Mouse (Mus musculus) forebrain, postnatal 0 days (tissue): ENCODE data around the gene Ubqlnl. TPM values are rescaled to one million over a fixed set of nuclear protein-coding genes. Genes with fewer than 3 reads are reported as not detected.
A peak's percentile ranks its signal among the peaks of the same experiment; 100 is the strongest.

Experiments
- ATAC-seq: fragments of 200-750 bp; cut with Nextera tagmentation; 2 replicates; pipeline ENCODE4 v1.8.0; 2017; ENCODE audit warnings: mild to moderate bottlenecking, moderate library complexity
- DNase-seq: peaks from one replicate; pipeline ENCODE4 v3.0.0-alpha.2; 2015
- H3K27ac ChIP-seq: fragments of 300-500 bp; sonication (generic); 2 replicates; pipeline ENCODE4 v1.5.1; 2014; ENCODE audit warnings: low read depth, mild to moderate bottlenecking, antibody characterized with exemption, low read length, moderate library complexity, mixed read lengths
- H3K27me3 ChIP-seq: fragments of 300-500 bp; sonication (generic); 2 replicates; pipeline ENCODE4 v1.6.1; 2014; ENCODE audit warnings: mild to moderate bottlenecking, low read length, mixed read lengths; ENCODE audit not compliant: insufficient read depth
- H3K36me3 ChIP-seq: fragments of 300-500 bp; sonication (generic); 2 replicates; pipeline ENCODE4 v1.6.1; 2014; ENCODE audit warnings: mild to moderate bottlenecking, moderate library complexity; ENCODE audit not compliant: insufficient read depth
- H3K4me1 ChIP-seq: fragments of 300-500 bp; sonication (generic); 2 replicates; pipeline ENCODE4 v1.6.1; 2014; ENCODE audit warnings: antibody characterized with exemption; ENCODE audit not compliant: insufficient read depth
- H3K4me2 ChIP-seq: fragments of 300-500 bp; sonication (generic); 2 replicates; pipeline ENCODE4 v1.6.1; 2014; ENCODE audit warnings: low read depth, mild to moderate bottlenecking, moderate library complexity
- H3K4me3 ChIP-seq: fragments of 300-500 bp; sonication (generic); 2 replicates; pipeline ENCODE4 v1.5.1; 2014; ENCODE audit warnings: low read depth, low read length, mixed read lengths
- H3K9ac ChIP-seq: fragments of 300-500 bp; sonication (generic); 2 replicates; pipeline ENCODE4 v1.6.1; 2014; ENCODE audit warnings: mild to moderate bottlenecking
- H3K9me3 ChIP-seq: fragments of 300-500 bp; sonication (generic); 2 replicates; pipeline ENCODE4 v1.6.1; 2016; ENCODE audit warnings: low read length
- CTCF ChIP-seq: sonication (generic); IDR thresholded peaks from 2 replicates; pipeline ENCODE4 v1.5.1; 2016; ENCODE audit warnings: antibody characterized with exemption, control low read depth, low read depth
- WGBS: fragments of 180-500 bp; shearing (Covaris S2); extraction: QIAGEN DNeasy Blood & Tissue Kit; methylation state at CpG from one replicate; pipeline ENCODE4 v1.1.7; 2014; 5-methylcytosine and 5-hydroxymethylcytosine counted together
- polyA plus RNA-seq: library from polyadenylated mRNA; unstranded; fragments of >200 nt; fragmentation: Nextera tagmentation; extraction: Ambion mirVana; gene quantifications from 2 replicates; pipeline ENCODE4 v1.2.1, GENCODE M21; 2015
- total RNA-seq: library from RNA; depleted of rRNA; stranded (reverse); fragments of >200 nt; gene quantifications from 2 replicates; pipeline ENCODE4 v1.2.3, GENCODE M21; 2014; rRNA removed

The Ubqlnl gene
- total RNA-seq, result not detected in 2 replicates
- not detected in 2 replicates for polyA plus RNA-seq

DNA sequence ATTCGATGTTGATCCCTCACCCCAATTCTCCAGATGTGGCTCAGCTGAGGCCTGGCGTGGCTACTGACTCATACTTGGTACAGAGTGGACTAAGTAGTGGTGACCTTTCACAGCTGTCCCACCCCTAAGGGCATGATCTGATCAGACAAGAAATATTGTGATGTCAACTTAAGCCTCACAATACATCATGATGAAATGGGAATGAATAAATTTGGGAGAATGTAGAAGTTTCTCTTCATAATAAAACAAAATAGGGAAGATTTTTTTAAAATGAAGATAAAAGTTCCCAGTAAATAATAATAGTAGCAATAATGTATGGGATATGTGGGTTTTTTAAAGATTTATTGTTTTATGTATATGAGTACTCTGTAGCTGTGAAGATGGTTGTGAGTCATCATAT, at the start of gene Ubqlnl:
Gene Ubqlnl, minus strand, starts transcription at position 101 of the 400 bp plus-strand sequence.
- Histone ChIP-seq H3K27me3 (no peaks in the 10 kb centered on the region), H3K9ac (no peak within 1 kb of the TSS), H3K4me3 (no peak within 1 kb of the TSS), H3K9me3 (no peaks in the 10 kb centered on the region), H3K36me3 (no peaks in the 10 kb centered on the region), H3K4me1 (no peaks in the 10 kb centered on the region), H3K27ac (no peak within 1 kb of the TSS), H3K4me2 (no peak within 1 kb of the TSS)
- ATAC-seq (no peak), DNase-seq (no peak)
- TF ChIP-seq CTCF, result no peak
- 94% methylated on average over 2 of the region's 2 CpGs for WGBS

DNA sequence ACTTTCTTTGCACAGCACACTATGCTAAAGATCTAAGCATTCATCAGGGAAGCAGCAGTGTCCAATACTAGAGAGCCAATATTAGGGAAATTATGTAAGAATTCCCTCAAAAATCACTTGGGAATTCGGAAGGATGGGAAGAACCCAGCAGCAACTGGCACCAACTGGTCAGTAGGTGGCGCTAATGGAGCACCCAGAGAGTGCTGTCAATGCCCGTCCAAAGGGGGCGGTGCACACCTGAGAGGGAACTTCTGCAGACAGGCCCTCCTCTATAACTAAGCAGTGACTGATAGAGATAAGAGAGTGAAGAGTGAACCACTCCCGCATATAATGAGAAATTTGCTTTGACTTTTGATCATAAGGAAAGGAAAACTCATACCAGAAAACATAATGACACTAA, 49.5 kb upstream of the Ubqlnl start:
- peak; percentile 75 for TF ChIP-seq CTCF
- no peaks in the 10 kb centered on the region for H3K36me3 ChIP-seq
- H3K4me2 ChIP-seq, result no peak overlapping the region
- no peaks in the 10 kb centered on the region for H3K4me1 ChIP-seq
- H3K9ac ChIP-seq, result no peak overlapping the region
- DNase-seq (peak; percentile 30), ATAC-seq (no peak)
- no peaks in the 10 kb centered on the region for H3K9me3 ChIP-seq
- WGBS, result 8% methylated on average over 5 of the region's 5 CpGs
- H3K4me3 ChIP-seq, result no peak overlapping the region
- H3K27me3 ChIP-seq, result no peaks in the 10 kb centered on the region
- H3K27ac ChIP-seq, result no peak overlapping the region

DNA sequence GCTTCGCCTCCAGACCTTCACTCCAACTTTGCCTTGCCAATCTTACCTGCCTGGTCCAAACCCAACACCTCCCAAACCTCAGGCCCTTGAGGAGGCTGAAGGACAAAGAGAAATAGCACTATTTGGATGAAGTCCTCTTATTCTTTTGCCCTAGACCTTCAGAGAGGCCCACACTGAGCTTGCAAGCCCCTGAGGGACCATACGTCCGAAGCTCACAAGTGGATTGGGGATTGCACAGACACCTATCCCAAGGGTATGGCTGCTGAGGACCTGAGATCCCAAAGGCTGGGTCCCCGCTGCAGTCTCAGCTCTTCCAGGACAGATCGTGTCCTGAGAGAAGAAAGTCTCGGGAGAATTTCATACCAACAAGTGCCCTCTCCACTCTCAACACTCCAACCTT, 45.5 kb upstream of the Ubqlnl start, which contains the start of gene Olfr649:
Gene Olfr649, minus strand, starts transcription at position 101 of the 400 bp plus-strand sequence.
- Histone ChIP-seq H3K4me1 (no peaks in the 10 kb centered on the region), H3K9ac (no peak within 1 kb of the TSS), H3K4me2 (no peak within 1 kb of the TSS), H3K4me3 (no peak within 1 kb of the TSS), H3K27ac (no peak within 1 kb of the TSS), H3K27me3 (no peaks in the 10 kb centered on the region), H3K9me3 (no peaks in the 10 kb centered on the region), H3K36me3 (no peaks in the 10 kb centered on the region)
- no peak for DNase-seq
- WGBS, result 90% methylated on average over 6 of the region's 6 CpGs
- ATAC-seq, result no peak
- no peak for TF ChIP-seq CTCF

DNA sequence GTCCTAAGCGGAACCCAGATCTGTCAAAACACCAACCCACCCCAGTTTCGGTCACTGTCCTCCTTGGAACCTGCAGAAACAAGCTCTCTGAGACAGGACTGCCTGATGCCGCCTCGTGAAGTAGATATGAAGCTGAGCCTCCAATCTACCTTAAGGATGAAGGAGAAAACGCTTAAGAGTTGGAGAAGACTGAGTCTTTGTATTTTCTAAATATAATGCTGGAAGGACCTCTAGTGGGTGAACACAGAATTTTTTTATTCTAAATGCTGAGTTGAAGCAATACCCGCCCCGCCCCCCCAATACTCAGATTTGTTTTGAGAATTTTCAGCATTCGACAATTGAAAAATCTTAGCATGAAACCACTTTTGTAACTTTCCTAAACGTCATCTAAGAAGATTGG, 40.9 kb upstream of the Ubqlnl start:
- no peak for TF ChIP-seq CTCF
- H3K9ac ChIP-seq, result no peak overlapping the region
- no peaks in the 10 kb centered on the region for H3K9me3 ChIP-seq
- H3K27ac ChIP-seq, result no peak overlapping the region
- no peak overlapping the region for H3K4me2 ChIP-seq
- ATAC-seq (no peak), DNase-seq (no peak)
- H3K36me3 ChIP-seq, result no peaks in the 10 kb centered on the region
- no peak overlapping the region for H3K4me3 ChIP-seq
- H3K27me3 ChIP-seq, result no peaks in the 10 kb centered on the region
- 62% methylated on average over 9 of the region's 9 CpGs for WGBS
- H3K4me1 ChIP-seq, result no peaks in the 10 kb centered on the region

GRCm38 (mm10) chr7:104183292-104183691, 32.9 kb upstream of the Ubqlnl start, which contains the start of gene Olfr648:
Gene Olfr648 (minus strand): TSS chr7:104183392.
- ATAC-seq (no peak), DNase-seq (no peak)
- WGBS, result 91% methylated on average over 2 of the region's 2 CpGs
- Histone ChIP-seq H3K9me3 (no peaks in the 10 kb centered on the region), H3K36me3 (no peaks in the 10 kb centered on the region), H3K27ac (no peak within 1 kb of the TSS), H3K4me3 (no peak within 1 kb of the TSS), H3K4me2 (no peak within 1 kb of the TSS), H3K4me1 (no peaks in the 10 kb centered on the region), H3K9ac (no peak within 1 kb of the TSS), H3K27me3 (no peaks in the 10 kb centered on the region)
- no peak for TF ChIP-seq CTCF

- H3K36me3 ChIP-seq, result no peaks in the 10 kb centered on the region
- H3K27me3 ChIP-seq, result no peaks in the 10 kb centered on the region
- no peak overlapping the region for H3K4me2 ChIP-seq
- WGBS, result 73% methylated on average over 1 of the region's 1 CpGs
- H3K4me1 ChIP-seq, result no peaks in the 10 kb centered on the region
- no peak for DNase-seq
- ATAC-seq, result no peak
- no peak overlapping the region for H3K9ac ChIP-seq
- no peaks in the 10 kb centered on the region for H3K9me3 ChIP-seq
- H3K4me3 ChIP-seq, result no peak overlapping the region
- TF ChIP-seq CTCF, result no peak
- H3K27ac ChIP-seq, result no peak overlapping the region
These were observed 28.7 kb upstream of the Ubqlnl start for GRCm38 (mm10) chr7:104179074-104179473.

DNA sequence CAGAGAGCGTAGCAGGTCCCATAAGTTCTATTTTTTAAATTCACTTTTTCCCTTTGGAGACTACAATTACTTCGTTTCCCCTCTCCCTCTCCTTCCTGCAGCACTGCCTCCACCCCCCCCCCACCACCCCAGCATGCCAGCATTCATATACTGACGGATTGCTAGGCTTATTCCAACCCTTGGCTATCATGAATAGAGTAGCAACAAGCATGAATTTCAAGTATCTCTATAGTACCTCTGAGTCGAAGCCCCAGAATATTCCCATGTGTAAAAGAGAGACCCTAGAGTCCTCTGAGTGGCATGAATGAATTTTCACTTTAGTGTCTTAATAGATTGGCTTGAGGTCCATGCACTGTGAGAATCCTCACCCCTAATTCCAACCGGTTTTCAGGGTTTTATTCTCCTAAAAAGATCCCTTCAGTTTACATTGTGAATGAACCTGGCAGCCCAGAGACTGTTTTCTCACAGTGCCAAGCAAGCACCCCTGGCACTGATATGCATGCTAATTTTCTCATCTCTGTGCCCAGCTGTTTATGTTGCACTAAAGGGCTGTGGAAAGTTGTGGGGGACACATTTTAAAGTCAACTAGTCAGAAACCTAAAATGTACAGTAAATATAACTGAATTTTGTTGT, 28.2 kb upstream of the Ubqlnl start:
- no peak for ATAC-seq
- 52% methylated on average over 5 of the region's 5 CpGs for WGBS

More for the DNA sequence above, 28.2 kb upstream of the Ubqlnl start:
- no peak overlapping the region for H3K27ac ChIP-seq
- no peaks in the 10 kb centered on the region for H3K36me3 ChIP-seq
- H3K4me1 ChIP-seq, result no peaks in the 10 kb centered on the region
- no peak overlapping the region for H3K4me2 ChIP-seq
- H3K9me3 ChIP-seq, result no peaks in the 10 kb centered on the region
- DNase-seq, result no peak
- no peak overlapping the region for H3K4me3 ChIP-seq
- no peak overlapping the region for H3K9ac ChIP-seq
- no peaks in the 10 kb centered on the region for H3K27me3 ChIP-seq
- no peak for TF ChIP-seq CTCF
